In genomic region chr15:5143361-5144020, GRCm38 (mm10) we compare ENCODE assay signal across 8 mouse cellular contexts. TPM values are rescaled to one million over a fixed set of nuclear protein-coding genes. Genes with fewer than 3 reads are reported as not detected.
A peak's percentile ranks its signal among the peaks of the same experiment; 100 is the strongest.
DNase-seq lines count a peak whose midpoint lies in the region; ATAC-seq and TF ChIP-seq lines count a peak whose summit lies in the region.

Gene Prkaa1, plus strand, starts transcription at chr15:5143861.

- no peaks in the 10 kb centered on the region; the same call in 1 of the 2 replicates for H3K4me1 ChIP-seq in forebrain, embryonic 11.5 days (replicated peaks; ENCODE audit: control insufficient read depth, insufficient read depth, low read length)
- peaks cover 14% of the 10 kb centered on the region for H3K4me1 ChIP-seq in heart, embryonic 15.5 days (replicated peaks)
- H3K4me1 ChIP-seq in liver, embryonic 12.5 days: peaks cover 68% of the 10 kb centered on the region
- no peaks in the 10 kb centered on the region for H3K4me1 ChIP-seq in stomach, postnatal 0 days (replicated peaks; ENCODE audit: control insufficient read depth, insufficient read depth)

- no peaks in the 10 kb centered on the region for H3K9me3 ChIP-seq in forebrain, embryonic 11.5 days (ENCODE audit: control insufficient read depth, low read length)
- H3K9me3 ChIP-seq in heart, embryonic 15.5 days (replicated peaks): no peaks in the 10 kb centered on the region
- no peaks in the 10 kb centered on the region for H3K9me3 ChIP-seq in liver, embryonic 12.5 days (replicated peaks)
- no peaks in the 10 kb centered on the region for H3K9me3 ChIP-seq in stomach, postnatal 0 days (ENCODE audit: control insufficient read depth, low read length)

- H3K4me2 ChIP-seq in forebrain, embryonic 11.5 days (ENCODE audit: low read depth, low read length, severe bottlenecking): peak within 1 kb of the TSS; percentile 70
- peak within 1 kb of the TSS; percentile 79 for H3K4me2 ChIP-seq in heart, embryonic 15.5 days
- H3K4me2 ChIP-seq in liver, embryonic 12.5 days: peak within 1 kb of the TSS; percentile 83
- peak within 1 kb of the TSS; percentile 64 for H3K4me2 ChIP-seq in stomach, postnatal 0 days (replicated peaks; ENCODE audit: low read depth)

- no peak for TF ChIP-seq EP300 in stomach, postnatal 0 days (optimal IDR thresholded peaks at IDR 0.05)

- H3K36me3 ChIP-seq in forebrain, embryonic 11.5 days (ENCODE audit: control insufficient read depth, insufficient read depth, low read length): no peaks in the 10 kb centered on the region
- no peaks in the 10 kb centered on the region for H3K36me3 ChIP-seq in heart, embryonic 15.5 days
- H3K36me3 ChIP-seq in liver, embryonic 12.5 days: peaks cover 15% of the 10 kb centered on the region
- H3K36me3 ChIP-seq in stomach, postnatal 0 days (ENCODE audit: control insufficient read depth, insufficient read depth, low read length): no peaks in the 10 kb centered on the region

- ATAC-seq in forebrain, embryonic 11.5 days (replicated peaks; ENCODE audit: low FRiP score): peak; percentile 92
- peak; percentile 92 for ATAC-seq in heart, embryonic 15.5 days (replicated peaks; ENCODE audit: insufficient number of reproducible peaks, insufficient read depth, low FRiP score, low read depth)
- ATAC-seq in liver, embryonic 12.5 days: peak; percentile 80
- ATAC-seq in stomach, postnatal 0 days (ENCODE audit: low FRiP score, low TSS enrichment): peak; percentile 91

- H3K27ac ChIP-seq in forebrain, embryonic 11.5 days (ENCODE audit: low read depth, low read length): peak within 1 kb of the TSS; percentile 85
- peak within 1 kb of the TSS; percentile 91 for H3K27ac ChIP-seq in heart, embryonic 15.5 days
- peak within 1 kb of the TSS; percentile 96 for H3K27ac ChIP-seq in liver, embryonic 12.5 days
- peak within 1 kb of the TSS; percentile 90 for H3K27ac ChIP-seq in stomach, postnatal 0 days (replicated peaks)

- peak within 1 kb of the TSS; percentile 60 for H3K4me3 ChIP-seq in forebrain, embryonic 11.5 days (ENCODE audit: low read depth, low read length)
- peak within 1 kb of the TSS; percentile 99 for H3K4me3 ChIP-seq in heart, embryonic 15.5 days
- peak within 1 kb of the TSS; percentile 97 for H3K4me3 ChIP-seq in liver, embryonic 12.5 days
- peak within 1 kb of the TSS; percentile 99 for H3K4me3 ChIP-seq in stomach, postnatal 0 days (ENCODE audit: low read depth, low read length)

- under 1% methylated on average over 61 of the region's 80 CpGs for WGBS in forebrain, embryonic 11.5 days
- WGBS in heart, embryonic 15.5 days: under 1% methylated on average over 61 of the region's 80 CpGs
- WGBS in liver, embryonic 12.5 days (ENCODE audit: insufficient replicate concordance): under 1% methylated on average over 49 of the region's 80 CpGs
- 0% methylated on average over 55 of the region's 80 CpGs for WGBS in stomach, postnatal 0 days

- peak; percentile 54 to 57 for DNase-seq in CD8-positive naive resting alpha-beta T cell, adult 2 months (ENCODE audit: low read depth in 2 of 2, low spot score in 2 of 2)
- peak; percentile 45 for DNase-seq in brain, embryonic 18.5 days (ENCODE audit: low read depth, low spot score)
- DNase-seq in forebrain, embryonic 11.5 days (ENCODE audit: low spot score): peak; percentile 90
- peak; percentile 86 for DNase-seq in kidney, postnatal 14 days
- peak; percentile 75 for DNase-seq in naive thymus-derived CD4-positive, alpha-beta T cell, adult 2 months (ENCODE audit: low read depth)
- DNase-seq in stomach, postnatal 0 days (ENCODE audit: low spot score): peak; percentile 85

- H3K9ac ChIP-seq in forebrain, embryonic 11.5 days (ENCODE audit: low read length): peak within 1 kb of the TSS; percentile 85
- peak within 1 kb of the TSS; percentile 93 for H3K9ac ChIP-seq in heart, embryonic 15.5 days
- peak within 1 kb of the TSS; percentile 98 for H3K9ac ChIP-seq in liver, embryonic 12.5 days
- H3K9ac ChIP-seq in stomach, postnatal 0 days (ENCODE audit: low read length): peak within 1 kb of the TSS; percentile 89

- peak; percentile 50 for TF ChIP-seq CTCF in stomach, postnatal 0 days (IDR thresholded peaks at IDR 0.05; ENCODE audit: low read depth)

- no peaks in the 10 kb centered on the region for H3K27me3 ChIP-seq in forebrain, embryonic 11.5 days (ENCODE audit: control insufficient read depth, insufficient read depth, low read length)
- no peaks in the 10 kb centered on the region for H3K27me3 ChIP-seq in heart, embryonic 15.5 days
- H3K27me3 ChIP-seq in liver, embryonic 12.5 days (replicated peaks): no peaks in the 10 kb centered on the region
- no peaks in the 10 kb centered on the region for H3K27me3 ChIP-seq in stomach, postnatal 0 days (ENCODE audit: control insufficient read depth, insufficient read depth, low read length)

RNA-seq across cellular contexts. Expression of gene Prkaa1, which starts in this region (rescaled TPM):
- polyA plus RNA-seq in forebrain, embryonic 11.5 days (2014; fragmentation: Nextera tagmentation; extraction: Ambion mirVana): 15.7 and 16.3 TPM in 2 replicates
- 14.1 and 15.8 TPM in 2 replicates for polyA plus RNA-seq in heart, embryonic 15.5 days (2015; fragmentation: Nextera tagmentation; extraction: Ambion mirVana)
- 21.3 and 22.3 TPM in 2 replicates for polyA plus RNA-seq in liver, embryonic 12.5 days (2016; fragmentation: Nextera tagmentation; extraction: Ambion mirVana)
- polyA plus RNA-seq in stomach, postnatal 0 days (2015; fragmentation: Nextera tagmentation; extraction: Ambion mirVana): 13.7 and 13.9 TPM in 2 replicates

Comparison
In these comparisons a context has a peak if more than half of its experiments do, and no peak if none do; other contexts are left out.
1. Peak in every context shown above with its lines: DNase-seq, ATAC-seq, H3K4me3 ChIP-seq and H3K27ac ChIP-seq.